Mouse (Mus musculus) MN1 (cell line): Measurements from ENCODE around the gene Rbm38.
A peak's percentile ranks its signal among the peaks of the same experiment; 100 is the strongest.

Experiments
- DNase-seq: peaks from one replicate; pipeline ENCODE4 v3.0.0-alpha.2; 2016; ENCODE audit warnings: low spot score

Gene Rbm38

GRCm38 (mm10) chr2:173036611-173037010 is 16.3 kb downstream of the Rbm38 start:
- no peak for DNase-seq

- no peak for DNase-seq
These were observed 17.0 kb downstream of the Rbm38 start for GRCm38 (mm10) chr2:173037347-173037746.

GRCm38 (mm10) chr2:173037827-173038607 is 17.7 kb downstream of the Rbm38 start:
- DNase-seq = no peak

DNA sequence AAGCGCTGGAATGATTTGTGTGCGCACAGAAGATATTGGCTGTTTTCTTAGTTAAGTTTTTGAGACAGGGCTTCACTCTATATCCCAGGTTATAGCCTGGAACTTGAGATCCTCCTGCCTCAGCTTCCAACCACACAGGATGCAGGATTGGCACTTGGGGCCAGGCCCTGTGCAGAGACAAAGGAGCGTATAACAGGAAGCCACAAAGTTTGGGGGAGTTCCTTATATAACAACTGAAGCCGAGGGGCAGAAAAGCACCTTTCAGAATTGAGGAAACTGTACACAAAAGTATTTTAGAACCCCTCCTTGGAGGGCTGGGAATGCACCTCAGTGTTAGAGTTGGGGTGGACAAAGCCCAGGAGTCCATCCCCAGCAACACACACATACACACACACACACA is 18.7 kb downstream of the Rbm38 start:
- no peak for DNase-seq

- no peak for DNase-seq
These were observed 20.5 kb downstream of the Rbm38 start for GRCm38 (mm10) chr2:173040803-173041202.

- DNase-seq = no peak
These were observed 20.9 kb downstream of the Rbm38 start for GRCm38 (mm10) chr2:173041242-173041641.

DNA sequence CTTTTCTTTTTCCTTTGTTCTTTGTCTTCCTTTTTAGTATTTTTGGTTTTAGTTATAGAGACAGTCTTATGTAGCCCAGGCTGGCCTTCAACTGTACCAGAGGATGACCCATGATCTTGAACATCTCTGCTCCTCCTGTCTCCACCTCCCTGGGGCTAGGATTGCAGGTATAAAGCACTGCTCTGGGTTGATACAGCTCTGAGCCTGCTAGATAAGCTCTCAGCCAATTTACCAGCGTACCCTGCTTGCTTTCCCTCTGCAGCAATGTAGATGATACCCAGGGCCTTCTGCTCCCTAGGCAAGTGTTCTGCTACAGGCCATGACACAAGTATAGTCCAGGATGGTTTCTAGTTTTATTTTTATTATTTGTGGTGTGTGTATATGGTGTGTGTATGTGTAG is 21.6 kb downstream of the Rbm38 start:
- DNase-seq = no peak

DNA sequence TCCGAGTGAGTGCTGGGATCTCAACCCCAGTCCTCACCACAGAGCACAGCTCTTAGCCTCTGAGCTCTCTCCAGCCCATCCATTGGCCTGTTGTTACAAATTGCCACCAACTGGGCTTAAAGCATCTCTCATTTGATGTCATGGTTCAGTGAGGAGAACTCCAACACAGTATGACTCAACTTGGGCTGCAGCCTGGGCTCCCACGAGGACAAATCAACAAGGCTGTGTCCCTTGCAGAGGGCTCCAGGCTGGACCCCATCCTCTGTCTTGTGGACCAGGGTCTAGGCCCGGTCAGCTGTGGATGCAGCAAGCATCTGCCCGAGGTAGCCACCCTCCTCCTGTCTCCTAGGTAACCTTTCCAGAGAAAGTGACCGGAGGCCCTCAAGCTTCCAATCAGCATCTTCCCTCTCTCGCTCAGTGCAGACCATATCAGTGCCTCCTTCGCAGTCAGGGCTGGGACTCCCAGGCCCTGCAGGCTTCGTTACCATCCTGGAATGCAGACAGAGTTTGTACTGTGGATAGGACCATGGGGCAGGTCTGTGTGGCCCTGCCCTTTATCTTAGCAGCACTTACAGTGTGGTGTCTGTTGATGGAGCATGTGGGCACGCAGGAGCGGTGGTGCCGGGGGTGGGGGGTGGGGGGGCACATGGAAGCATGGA is 22.3 kb downstream of the Rbm38 start:
- DNase-seq = no peak

DNA sequence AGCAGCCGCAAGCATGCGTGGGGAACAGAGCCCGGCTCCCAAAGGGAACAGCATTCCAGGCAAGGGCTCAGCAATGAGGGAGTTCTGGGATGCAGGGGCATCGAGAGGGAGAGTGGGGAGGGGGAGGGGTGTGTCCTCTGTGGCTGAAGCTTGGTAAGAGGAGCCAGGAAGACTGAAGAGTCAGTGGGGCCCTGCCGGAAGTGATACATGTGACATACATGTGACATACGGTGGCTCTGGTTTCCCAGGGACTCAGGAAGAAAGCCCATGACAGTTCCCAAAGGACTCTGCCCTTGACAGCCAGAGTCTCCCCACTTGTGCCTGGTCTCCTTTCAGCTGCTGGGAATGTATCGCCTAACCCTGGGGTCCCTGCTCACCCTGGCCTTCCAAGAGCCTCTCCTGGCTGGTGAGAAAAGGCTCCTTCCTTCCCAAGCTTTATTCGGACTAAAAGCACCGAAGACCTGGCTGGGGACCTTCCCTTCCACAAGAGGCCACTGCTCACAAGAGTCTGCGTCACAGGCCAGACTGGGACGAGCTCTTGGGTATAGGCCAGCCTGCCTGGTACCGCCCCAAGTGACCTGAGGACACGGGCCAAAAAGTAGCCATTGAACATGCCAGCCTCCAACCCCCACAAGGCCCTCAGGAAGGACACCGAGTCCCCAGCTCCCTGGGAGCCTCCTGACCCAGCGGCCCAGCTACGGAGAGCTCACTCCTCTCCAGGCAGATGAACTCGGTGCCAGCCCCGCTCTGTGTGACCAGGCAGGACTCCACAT is 24.1 kb downstream of the Rbm38 start:
- DNase-seq = no peak

DNA sequence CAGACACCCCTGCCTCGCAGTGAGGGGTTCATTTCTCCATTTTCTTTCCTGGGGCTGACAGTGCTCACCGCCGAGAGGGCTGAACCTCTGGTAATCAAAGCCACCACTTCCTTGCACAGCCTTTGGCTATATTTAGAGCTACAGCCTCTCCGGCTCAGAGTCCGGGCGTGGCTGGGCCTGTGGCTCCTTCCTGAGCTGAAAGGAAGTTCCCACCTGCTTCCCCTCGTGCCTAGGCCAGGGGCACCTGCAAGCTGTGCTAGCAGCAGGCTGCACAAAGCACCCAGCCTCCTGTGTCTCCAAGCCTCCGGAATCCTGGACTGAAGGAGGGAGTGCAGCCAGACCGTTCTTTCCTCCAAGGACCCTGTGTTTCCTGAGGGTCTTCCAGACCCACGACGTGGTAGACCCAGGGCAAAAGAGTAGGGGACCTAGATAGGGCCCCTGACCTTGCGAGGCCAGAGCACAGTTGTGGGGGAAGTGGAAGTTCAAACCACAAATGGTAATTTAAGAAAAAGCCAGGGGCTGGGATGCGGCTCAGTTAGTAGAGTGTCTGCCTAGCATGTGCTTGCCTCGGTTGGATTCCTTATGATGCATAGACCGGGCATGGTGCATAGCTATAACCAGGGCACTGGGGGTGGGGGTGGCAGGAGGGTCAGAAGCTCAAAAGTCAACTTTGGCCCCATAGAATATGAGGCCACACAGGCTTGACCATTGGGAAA is 26.4 kb downstream of the Rbm38 start:
- no peak for DNase-seq

GRCm38 (mm10) chr2:173047471-173047870 is 27.2 kb downstream of the Rbm38 start:
- DNase-seq = no peak

DNA sequence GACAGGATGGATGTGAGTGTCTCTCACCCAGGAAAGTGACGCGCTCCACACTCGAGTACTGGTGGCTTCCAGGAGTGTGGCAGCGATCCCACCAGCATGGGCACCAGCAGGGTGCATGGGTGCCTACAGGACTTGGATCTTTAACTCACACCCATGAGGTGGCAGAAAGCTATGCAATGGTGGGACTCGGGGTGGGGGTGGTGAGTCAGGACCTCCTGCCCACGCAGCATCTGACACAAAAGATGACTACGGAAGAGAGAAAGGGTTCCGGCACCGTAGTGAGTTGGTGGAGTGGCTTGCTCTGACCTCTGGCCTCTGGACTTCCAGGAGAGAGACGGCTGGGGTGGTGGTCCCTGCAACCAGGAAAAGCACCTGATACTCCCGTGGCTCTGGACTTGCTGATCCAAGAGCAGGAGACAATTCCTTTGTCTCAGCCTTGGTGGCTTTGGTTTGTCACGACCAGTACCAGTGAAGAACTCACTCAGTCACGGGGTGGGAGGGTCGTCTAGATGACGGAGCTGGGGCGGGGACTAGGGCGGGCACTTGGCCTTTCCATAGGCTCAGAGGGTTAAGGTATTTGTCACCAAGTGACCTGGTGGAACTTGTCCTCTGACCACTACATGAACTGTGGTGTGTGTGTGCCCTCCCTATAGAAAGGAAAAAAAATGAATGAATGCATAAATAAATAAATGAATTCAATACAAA is 27.9 kb downstream of the Rbm38 start:
- no peak for DNase-seq

- no peak for DNase-seq
These were observed 28.9 kb downstream of the Rbm38 start for GRCm38 (mm10) chr2:173049231-173049630.

DNA sequence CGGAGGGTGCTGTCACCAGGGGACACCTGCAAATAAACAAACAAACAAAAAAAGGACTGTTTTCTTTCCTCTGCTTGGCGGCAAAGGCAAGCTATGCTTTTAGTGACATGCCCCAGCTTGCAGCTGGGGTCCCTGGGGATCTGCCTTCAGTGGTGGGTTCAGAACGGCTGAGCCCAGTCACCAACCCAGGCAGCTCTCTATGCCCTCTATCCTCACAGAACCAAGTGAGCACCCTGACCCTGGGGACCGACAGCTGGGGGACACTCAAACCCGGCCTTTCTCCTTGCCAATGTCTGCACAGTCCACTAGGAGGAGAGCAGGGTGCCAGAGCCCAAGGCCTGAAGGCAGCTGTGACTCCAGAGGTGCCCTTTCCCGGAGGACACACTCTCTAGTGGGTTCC is 29.5 kb downstream of the Rbm38 start:
- no peak for DNase-seq

- no peak for DNase-seq
These were observed 30.5 kb downstream of the Rbm38 start for GRCm38 (mm10) chr2:173050604-173051382.

DNA sequence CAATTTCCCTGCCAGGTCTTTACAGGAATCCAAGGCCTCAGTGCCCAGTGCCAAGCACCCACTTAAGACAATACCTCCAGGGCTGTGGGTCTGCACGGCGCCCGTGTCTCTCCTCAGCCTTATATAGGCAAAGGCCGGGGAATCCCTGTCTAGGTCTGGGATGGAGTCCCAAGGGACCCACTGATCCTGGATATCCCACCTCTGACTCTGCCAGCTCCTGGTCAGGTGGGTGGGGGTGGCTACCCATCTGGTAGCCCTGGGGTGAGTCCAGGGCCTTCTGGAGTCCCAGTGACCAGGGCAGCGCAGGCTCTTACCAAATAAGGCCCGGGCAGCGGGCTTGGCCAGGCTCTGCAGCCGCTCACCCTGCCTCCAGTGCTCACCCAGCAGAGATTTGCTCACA is 32.6 kb downstream of the Rbm38 start:
- DNase-seq = peak; percentile 24

GRCm38 (mm10) chr2:173053846-173054245 is 33.5 kb downstream of the Rbm38 start:
- DNase-seq = no peak

DNA sequence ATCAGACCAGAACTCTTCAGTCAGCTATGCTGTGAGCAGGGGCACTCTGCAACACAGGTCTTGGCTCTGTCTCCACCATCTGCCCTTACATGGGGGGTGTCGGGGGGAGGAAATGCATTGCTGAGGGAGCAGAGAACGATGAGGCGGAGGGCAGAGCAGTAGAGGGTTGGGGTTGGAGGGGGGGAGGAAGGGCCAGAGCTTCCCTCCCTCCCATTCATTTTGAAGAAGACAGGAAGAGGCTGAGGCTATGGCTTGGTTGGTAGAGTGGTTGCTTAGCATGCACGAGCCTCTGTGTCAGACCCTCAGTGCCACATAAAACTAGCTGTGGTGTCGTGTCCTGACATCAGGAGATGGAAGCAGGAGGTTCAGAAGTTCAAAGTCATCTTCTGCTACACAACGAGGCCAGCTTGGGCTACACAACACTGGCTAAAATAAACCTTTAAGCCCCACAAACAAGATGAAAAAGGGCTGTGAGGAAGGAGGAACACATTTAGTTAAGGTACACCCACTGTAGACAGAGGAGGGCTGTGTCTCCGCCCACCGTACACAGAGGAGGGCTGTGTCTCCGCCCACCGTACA is 36.1 kb downstream of the Rbm38 start:
- DNase-seq = no peak

- DNase-seq = no peak
These were observed 36.6 kb downstream of the Rbm38 start for GRCm38 (mm10) chr2:173056882-173057315.

- no peak for DNase-seq
These were observed 37.3 kb downstream of the Rbm38 start for GRCm38 (mm10) chr2:173057623-173058022.
